Mouse (Mus musculus): ENCODE results near the gene Col5a3.
A peak's percentile ranks its signal among the peaks of the same experiment; 100 is the strongest.

DNA sequence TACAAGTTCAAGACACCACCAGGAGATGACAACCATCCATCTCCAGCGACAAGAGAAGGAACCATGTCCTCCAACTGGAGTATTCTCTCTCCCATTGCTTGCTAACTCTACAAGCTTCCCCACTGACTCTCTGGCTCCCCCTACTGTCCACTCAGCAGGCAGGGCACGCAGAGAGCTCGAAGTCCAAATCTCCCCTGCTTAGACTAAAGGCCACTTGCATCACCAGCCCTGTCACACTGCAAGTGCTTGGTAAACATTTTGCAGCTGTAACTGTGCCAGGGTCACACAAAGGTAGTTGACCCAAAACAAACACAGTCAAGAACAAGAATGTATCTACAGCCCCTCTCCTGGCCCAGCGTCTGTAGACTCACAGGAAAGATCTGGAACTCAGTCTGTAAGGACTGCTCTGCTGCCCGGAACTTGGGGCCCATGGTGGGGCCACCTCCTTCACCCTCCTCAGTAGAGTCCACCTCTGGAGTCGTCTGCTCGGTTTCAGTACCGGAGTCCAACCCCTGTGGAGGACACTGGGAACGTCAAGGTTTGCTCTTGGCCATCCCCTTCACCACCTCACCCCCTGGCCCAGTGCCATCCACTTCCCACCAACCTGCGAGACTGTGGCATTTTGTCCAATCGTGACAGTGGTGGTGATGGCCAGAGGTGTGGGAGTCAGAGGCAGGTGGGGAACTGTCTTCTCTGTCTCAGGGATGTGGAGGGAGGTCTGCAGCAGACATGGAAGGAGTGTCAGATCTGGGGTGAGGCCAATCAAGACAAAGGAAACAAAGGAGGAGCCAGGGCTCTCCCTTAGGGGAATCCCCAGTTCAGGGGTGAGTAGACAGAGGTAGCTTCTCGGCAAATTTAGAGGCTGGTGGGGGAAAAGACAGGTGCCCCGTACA lies 10.4 kb downstream of the Col5a3 start:
- TF ChIP-seq CTCF (IDR thresholded peaks at IDR 0.05; ENCODE audit: low read depth) (peak; percentile 89), EP300 (optimal IDR thresholded peaks at IDR 0.05) (no peak)

Data from stomach, postnatal 0 days (tissue).